Mouse (Mus musculus) adrenal gland, postnatal 14 days (tissue): ENCODE measurements around the gene Gm49388. TPM values are rescaled to one million over a fixed set of nuclear protein-coding genes. Genes with fewer than 3 reads are reported as not detected.
A peak's percentile ranks its signal among the peaks of the same experiment; 100 is the strongest.

ENCODE experiments used
- DNase-seq: peaks from one replicate; pipeline ENCODE4 v3.0.0; 2021; ENCODE audit warnings: mixed read lengths
- long read RNA-seq, 2 experiments: library from polyadenylated mRNA; stranded (forward); transcript quantifications; one replicate each; pipeline ENCODE4 v2.0.0; 2021
- total RNA-seq: library from RNA; stranded (reverse); gene quantifications from 2 replicates; pipeline ENCODE4 v1.2.3, GENCODE M21; 2021

Gene Gm49388
- total RNA-seq, result 0.38 and 0.44 TPM in 2 replicates
- long read RNA-seq, experiment 1, partial matches to known transcripts, result 0 of 4 reads
- long read RNA-seq, experiment 1, other reads (novel, unspliced or antisense), result 4 of 4 reads
- long read RNA-seq, experiment 2, partial matches to known transcripts, result 5 of 12 reads
- long read RNA-seq, experiment 2, other reads (novel, unspliced or antisense), result 7 of 12 reads

GRCm38 (mm10) chr7:127785308-127785707 lies at the start of gene Gm49388:
Gm49388 (plus strand) TSS chr7:127785608.
- DNase-seq, result no peak

GRCm38 (mm10) chr7:127744366-127745045 lies 40.9 kb upstream of the Gm49388 start, which contains the start of gene Fbxl19:
Fbxl19 (plus strand) TSS chr7:127744543.
- peak; percentile 86 for DNase-seq

- DNase-seq, result peak; percentile 95
These were observed 40.2 kb upstream of the Gm49388 start for GRCm38 (mm10) chr7:127745251-127745651.

GRCm38 (mm10) chr7:127745652-127746493 lies 39.5 kb upstream of the Gm49388 start:
- peak; percentile 95 for DNase-seq

DNA sequence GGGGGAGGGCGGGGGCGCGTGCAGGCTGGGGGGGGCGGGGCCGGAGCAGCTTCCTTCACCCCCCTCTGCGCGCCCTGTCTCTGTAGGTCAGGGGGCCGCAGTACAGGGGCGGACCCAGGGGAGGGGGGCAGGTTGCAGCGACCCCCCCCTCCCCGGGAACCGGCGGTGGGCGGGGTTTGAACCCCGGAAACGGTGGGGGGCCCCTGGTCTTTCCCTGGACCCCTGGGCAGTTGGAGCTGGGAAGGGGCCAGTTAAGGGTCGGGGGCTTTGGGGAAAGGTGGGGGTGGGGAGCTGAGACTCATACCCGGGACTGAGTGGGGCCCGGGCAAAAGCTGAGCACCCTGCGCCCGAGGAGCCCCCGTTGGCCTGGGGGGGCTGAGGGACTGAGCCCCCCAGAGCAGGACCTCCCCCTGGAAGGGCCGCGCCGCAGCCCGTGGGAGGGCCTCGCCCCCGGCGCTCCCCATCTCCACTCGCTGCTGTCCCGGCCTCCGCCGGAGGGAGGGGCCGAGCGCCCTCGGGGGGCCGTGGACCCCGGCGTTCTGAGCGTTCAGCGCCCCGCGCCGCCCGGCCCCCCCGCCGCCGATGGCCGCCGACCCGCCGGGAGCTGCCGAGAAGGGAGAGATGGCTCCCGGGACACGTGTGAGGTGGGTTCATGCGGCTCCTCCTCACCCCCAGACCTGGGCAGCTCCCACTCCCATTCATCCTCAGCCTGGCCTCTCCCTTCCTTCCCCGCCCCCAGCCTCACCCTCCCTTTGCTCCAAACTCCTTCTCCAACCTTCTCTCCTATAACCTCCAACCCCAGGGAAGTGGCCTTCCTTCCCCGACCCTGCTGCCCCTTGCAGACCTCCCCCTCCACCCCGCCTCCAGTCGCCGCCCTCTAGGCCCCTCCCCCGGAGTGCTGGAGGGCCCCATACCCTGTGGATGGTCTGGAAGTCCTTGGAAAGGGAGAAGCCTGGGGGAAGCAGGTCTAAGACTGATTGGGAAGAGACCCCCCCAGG lies 38.6 kb upstream of the Gm49388 start:
- DNase-seq, result peak; percentile 49

GRCm38 (mm10) chr7:127747559-127748234 lies 37.7 kb upstream of the Gm49388 start:
- no peak for DNase-seq

GRCm38 (mm10) chr7:127748235-127748560 lies 37.2 kb upstream of the Gm49388 start:
- no peak for DNase-seq

- DNase-seq, result no peak
These were observed 35.0 kb upstream of the Gm49388 start for GRCm38 (mm10) chr7:127750131-127751127.

DNA sequence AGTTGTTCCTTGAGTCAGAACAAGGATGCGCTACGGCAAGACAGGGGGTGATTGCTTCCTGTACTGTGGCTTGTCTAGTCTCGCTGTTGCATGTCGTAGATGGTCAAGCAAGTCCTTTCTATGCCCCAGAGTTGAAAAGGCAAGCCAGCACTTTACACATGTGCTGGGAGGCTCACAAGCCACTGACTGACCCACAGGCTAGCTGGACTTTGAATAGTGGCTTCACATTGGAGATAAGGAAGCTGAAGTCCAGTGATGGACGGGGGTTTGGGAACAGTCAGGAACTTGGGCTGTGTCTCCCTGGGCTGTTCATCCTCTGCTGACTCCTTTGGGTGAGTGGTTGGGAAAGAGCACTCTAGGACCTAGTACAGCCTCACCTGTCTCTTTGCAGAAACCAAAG lies 33.8 kb upstream of the Gm49388 start:
- DNase-seq, result no peak

- no peak for DNase-seq
These were observed 33.3 kb upstream of the Gm49388 start for GRCm38 (mm10) chr7:127752069-127752468.

DNA sequence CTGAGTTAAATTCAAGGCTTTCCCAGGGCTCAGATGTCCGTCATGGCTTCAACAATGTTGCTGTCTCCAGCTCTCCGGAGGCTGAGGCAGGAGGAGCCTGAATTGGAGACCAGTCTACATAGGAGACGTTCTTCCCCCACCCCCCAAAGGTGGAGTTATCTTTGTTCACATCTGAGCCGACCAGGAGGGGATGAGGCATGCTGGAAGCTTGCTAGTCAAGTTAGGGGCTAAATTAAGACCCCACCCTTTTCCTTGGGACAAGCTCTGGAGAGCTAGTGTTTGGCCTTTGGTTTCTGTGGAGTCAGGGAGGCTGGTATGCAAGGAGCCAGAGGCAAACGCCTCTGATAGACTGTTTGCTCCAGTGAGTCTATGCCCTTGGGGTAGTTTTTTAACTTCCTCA lies 32.2 kb upstream of the Gm49388 start:
- no peak for DNase-seq

GRCm38 (mm10) chr7:127753741-127754140 lies 31.7 kb upstream of the Gm49388 start:
- DNase-seq, result no peak

DNA sequence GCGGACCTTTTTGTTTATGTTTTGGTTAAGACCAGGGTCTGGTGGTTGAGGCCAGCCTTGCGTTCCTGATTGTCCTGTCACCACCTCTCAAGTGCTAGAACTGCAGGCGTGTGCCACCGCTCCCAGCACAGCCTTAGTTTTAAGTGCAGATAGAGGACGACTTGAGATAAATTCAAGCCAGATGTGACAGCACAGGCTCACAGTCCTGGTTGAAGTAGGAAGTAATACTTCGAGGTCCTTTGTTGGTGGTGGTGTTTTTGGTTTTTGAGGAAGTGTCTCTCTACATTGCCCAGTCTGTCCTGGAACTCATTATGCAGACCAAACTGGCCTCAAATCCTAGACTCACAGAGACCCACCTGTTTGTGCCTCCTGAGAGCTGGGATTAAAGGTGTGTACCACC lies 25.7 kb upstream of the Gm49388 start:
- DNase-seq, result no peak

DNA sequence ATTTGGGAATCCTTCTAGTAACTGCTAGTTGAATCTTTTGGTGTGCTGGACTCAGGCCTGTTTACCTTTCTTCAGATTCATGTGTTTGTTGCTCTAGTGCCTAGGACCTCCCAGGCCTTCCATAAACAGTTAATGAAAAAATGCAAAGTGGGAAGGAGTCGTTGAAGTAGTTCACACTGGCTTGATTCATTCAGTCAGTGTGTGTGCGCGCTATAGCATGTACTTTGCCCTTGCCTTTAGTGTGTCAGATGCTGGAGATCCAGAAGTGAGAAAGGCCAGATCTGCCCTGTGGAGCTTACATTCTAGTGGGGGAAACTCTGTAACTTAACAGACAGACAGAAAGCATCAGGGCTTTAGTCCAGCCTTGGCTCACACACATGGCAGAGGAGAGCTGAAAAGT lies 24.9 kb upstream of the Gm49388 start:
- no peak for DNase-seq

DNA sequence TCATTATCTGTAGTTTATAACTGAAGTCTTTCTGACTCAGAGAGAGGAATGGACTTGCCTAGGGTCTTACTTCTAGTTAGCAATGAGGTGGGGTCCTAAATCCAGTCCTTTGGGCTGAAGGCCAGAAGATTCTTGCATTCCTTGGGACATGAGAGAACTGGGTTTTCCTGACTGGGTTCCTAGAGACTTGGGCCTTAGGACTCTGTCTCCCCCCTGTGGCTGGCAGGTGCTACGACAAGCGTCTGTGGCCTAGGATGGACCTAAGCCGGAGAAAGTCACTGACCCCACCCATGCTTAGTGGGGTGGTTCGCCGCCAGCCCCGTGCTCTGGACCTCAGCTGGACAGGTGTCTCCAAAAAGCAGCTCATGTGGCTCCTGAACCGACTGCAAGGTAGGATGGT lies 24.4 kb upstream of the Gm49388 start:
- peak; percentile 85 for DNase-seq

DNA sequence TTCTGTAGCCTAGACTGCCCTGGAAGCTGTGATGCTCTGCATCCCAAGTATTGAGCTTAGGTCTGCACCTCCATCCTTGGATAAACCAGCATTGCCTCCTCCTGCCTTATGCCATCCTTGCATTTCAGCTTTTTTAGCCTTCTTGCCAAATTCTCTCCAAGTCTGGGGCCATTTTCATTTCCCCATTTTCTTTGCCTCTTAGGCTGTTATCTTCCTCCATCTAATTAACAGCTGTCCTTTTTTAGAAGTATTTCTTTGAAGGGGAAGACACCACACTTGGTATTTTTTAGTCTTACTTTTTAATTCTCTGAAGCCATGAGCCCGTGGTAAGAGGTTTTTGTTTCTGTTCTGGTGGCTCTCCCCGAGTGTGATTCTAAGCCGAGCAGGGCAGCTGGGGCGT lies 21.8 kb upstream of the Gm49388 start:
- DNase-seq, result no peak

- DNase-seq, result peak; percentile 45
These were observed 19.7 kb upstream of the Gm49388 start for GRCm38 (mm10) chr7:127765756-127766155.

- no peak for DNase-seq
These were observed 18.4 kb upstream of the Gm49388 start for GRCm38 (mm10) chr7:127766851-127767609.

- no peak for DNase-seq
These were observed 17.6 kb upstream of the Gm49388 start for GRCm38 (mm10) chr7:127767671-127768345.
